Mouse (Mus musculus) forebrain, embryonic 13.5 days (tissue): ENCODE measurements around the gene Vmp1. TPM values are rescaled to one million over a fixed set of nuclear protein-coding genes. Genes with fewer than 3 reads are reported as not detected.

Experiments used
- ATAC-seq: fragments of 200-750 bp; cut with Nextera tagmentation; 2 replicates; pipeline ENCODE4 v1.8.0; 2017
- H3K27ac ChIP-seq: fragments of 300-500 bp; sonication (generic); 2 replicates; pipeline ENCODE4 v1.5.1; 2015; ENCODE audit warnings: inconsistent platforms, mild to moderate bottlenecking, moderate library complexity
- H3K27me3 ChIP-seq: fragments of 300-500 bp; sonication (generic); 2 replicates; pipeline ENCODE4 v1.6.1; 2015; ENCODE audit warnings: mild to moderate bottlenecking, inconsistent platforms
- H3K36me3 ChIP-seq: fragments of 300-500 bp; sonication (generic); 2 replicates; pipeline ENCODE4 v1.6.1; 2015; ENCODE audit warnings: mild to moderate bottlenecking, inconsistent platforms; ENCODE audit not compliant: poor library complexity, severe bottlenecking
- H3K4me1 ChIP-seq: fragments of 300-500 bp; sonication (generic); 2 replicates; pipeline ENCODE4 v1.6.1; 2015; ENCODE audit warnings: inconsistent platforms
- H3K4me2 ChIP-seq: fragments of 300-500 bp; sonication (generic); 2 replicates; pipeline ENCODE4 v1.6.1; 2015; ENCODE audit warnings: inconsistent platforms, mild to moderate bottlenecking, moderate library complexity
- H3K4me3 ChIP-seq: fragments of 300-500 bp; sonication (generic); 2 replicates; pipeline ENCODE4 v1.5.1; 2015; ENCODE audit warnings: mild to moderate bottlenecking, inconsistent platforms
- H3K9ac ChIP-seq: fragments of 300-500 bp; sonication (generic); 2 replicates; pipeline ENCODE4 v1.6.1; 2015; ENCODE audit warnings: mild to moderate bottlenecking, inconsistent platforms
- H3K9me3 ChIP-seq: fragments of 300-500 bp; sonication (generic); replicated peaks from 2 replicates; pipeline ENCODE4 v1.6.1; 2016; ENCODE audit warnings: inconsistent platforms
- WGBS: fragments of 180-500 bp; shearing (Covaris S2); methylation state at CpG from one replicate; pipeline ENCODE4 v1.1.7; 2015; 5-methylcytosine and 5-hydroxymethylcytosine counted together
- polyA plus RNA-seq: library from polyadenylated mRNA; unstranded; fragments of >200 nt; fragmentation: Nextera tagmentation; extraction: Ambion mirVana; gene quantifications from 2 replicates; pipeline ENCODE4 v1.2.1, GENCODE M21; 2015

Vmp1 gene
- polyA plus RNA-seq, 1 experiment from 2014 or later, result 86.8 TPM

DNA sequence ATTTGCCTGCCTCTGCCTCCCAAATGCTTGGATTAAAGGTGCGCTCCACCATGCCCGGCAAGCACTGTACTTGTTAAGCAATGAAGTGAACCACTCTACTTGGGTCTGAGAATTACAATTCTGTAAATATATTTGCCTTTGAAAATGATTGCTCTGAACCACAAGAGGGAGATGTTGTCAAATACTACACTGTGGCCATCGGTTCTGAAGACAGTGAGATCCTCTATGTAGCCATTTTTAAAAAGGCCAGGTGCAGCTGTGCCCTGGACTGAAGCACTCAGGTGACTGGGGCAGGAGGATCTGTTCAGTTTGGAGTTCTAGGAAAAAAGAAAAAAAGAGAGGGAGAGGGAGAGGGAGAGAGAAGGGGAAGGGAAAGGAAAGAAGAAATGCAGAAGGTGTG lies 115.2 kb downstream of the Vmp1 start:
- no peaks in the 10 kb centered on the region for H3K27me3 ChIP-seq
- H3K9me3 ChIP-seq, result no peaks in the 10 kb centered on the region
- no peak overlapping the region for H3K4me3 ChIP-seq
- H3K36me3 ChIP-seq, result peaks cover 8% of the 10 kb centered on the region; the same call in 1 of the 2 replicates
- no peak overlapping the region for H3K27ac ChIP-seq
- no peak overlapping the region for H3K9ac ChIP-seq
- WGBS, result 74% methylated on average over 3 of the region's 3 CpGs
- peaks cover 8% of the 10 kb centered on the region; the same call in 1 of the 2 replicates for H3K4me1 ChIP-seq
- H3K4me2 ChIP-seq, result no peak overlapping the region
- no peak for ATAC-seq

DNA sequence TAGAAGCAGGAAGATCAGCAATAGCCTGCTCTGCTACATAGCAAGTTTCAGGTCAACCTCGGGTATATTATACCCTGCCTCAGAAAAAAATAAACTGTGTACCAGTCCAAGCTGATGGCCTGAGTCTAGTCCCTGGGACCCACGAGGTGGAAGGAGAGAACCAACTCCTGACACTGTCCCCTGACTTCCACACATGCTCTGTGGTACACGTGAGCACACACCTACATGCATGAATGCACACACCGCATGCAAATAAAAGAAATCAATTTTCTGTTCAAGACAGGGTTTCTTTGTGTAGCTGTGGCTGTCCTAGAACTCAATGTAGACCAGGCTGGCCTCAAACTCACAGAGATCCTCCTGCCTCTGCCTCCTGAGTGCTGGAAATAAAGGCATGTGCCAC lies 125.4 kb downstream of the Vmp1 start:
- 88% methylated on average over 4 of the region's 4 CpGs for WGBS
- no peak for ATAC-seq
- H3K36me3 ChIP-seq, result peaks cover 23% of the 10 kb centered on the region
- no peaks in the 10 kb centered on the region for H3K9me3 ChIP-seq
- no peak overlapping the region for H3K4me3 ChIP-seq
- H3K9ac ChIP-seq, result no peak overlapping the region
- H3K27me3 ChIP-seq, result no peaks in the 10 kb centered on the region
- H3K4me1 ChIP-seq, result no peaks in the 10 kb centered on the region
- H3K27ac ChIP-seq, result no peak overlapping the region
- H3K4me2 ChIP-seq, result no peak overlapping the region

DNA sequence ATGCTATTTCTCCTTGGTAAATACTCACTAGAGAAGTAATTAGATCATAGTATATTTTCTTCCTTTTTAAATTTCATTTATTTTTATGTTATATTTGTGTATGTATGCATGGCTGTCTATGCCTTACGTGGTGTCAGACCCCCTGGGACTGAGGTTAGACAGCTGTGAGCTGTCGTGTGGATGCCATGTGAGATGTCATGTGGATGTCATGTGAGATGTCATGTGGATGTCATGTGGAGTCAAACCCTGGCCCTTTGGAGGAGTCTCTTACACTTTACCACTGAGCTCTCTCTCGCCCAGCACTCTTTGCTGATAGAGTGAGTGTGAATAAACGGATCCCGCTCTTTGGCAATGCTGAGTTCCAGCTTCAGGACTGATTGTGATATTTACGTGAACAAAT lies 130.1 kb downstream of the Vmp1 start:
- Histone ChIP-seq H3K27ac (no peak overlapping the region), H3K9me3 (no peaks in the 10 kb centered on the region), H3K27me3 (no peaks in the 10 kb centered on the region), H3K4me2 (no peak overlapping the region), H3K36me3 (peaks cover 21% of the 10 kb centered on the region), H3K4me3 (no peak overlapping the region), H3K9ac (no peak overlapping the region), H3K4me1 (no peaks in the 10 kb centered on the region)
- 94% methylated on average over 6 of the region's 6 CpGs for WGBS
- ATAC-seq, result no peak

DNA sequence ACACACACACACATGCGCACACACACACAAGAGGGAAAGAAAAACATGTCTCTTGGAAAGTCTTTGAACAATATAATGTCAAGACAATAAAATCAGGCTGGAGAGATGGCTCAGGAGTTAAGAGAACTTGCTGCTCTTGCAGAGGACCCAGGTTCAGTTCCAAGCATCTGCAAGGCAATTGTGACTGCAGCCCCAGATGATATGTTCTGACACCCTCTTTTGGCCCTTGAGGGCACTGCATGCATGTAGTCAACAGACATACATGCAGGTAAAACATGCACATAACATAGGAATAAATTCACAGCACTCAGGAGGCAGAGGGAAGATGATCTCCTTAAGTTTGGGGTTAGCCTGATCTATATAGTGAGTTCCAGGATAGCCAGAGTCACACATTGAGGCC lies 136.2 kb downstream of the Vmp1 start:
- no peaks in the 10 kb centered on the region for H3K9me3 ChIP-seq
- no peak overlapping the region for H3K4me3 ChIP-seq
- peaks cover 21% of the 10 kb centered on the region for H3K4me1 ChIP-seq
- no peak for ATAC-seq
- H3K27me3 ChIP-seq, result no peaks in the 10 kb centered on the region
- no peak overlapping the region for H3K27ac ChIP-seq
- WGBS, result 97% methylated on average over 1 of the region's 1 CpGs
- H3K4me2 ChIP-seq, result no peak overlapping the region
- peaks cover 13% of the 10 kb centered on the region for H3K36me3 ChIP-seq
- no peak overlapping the region for H3K9ac ChIP-seq

DNA sequence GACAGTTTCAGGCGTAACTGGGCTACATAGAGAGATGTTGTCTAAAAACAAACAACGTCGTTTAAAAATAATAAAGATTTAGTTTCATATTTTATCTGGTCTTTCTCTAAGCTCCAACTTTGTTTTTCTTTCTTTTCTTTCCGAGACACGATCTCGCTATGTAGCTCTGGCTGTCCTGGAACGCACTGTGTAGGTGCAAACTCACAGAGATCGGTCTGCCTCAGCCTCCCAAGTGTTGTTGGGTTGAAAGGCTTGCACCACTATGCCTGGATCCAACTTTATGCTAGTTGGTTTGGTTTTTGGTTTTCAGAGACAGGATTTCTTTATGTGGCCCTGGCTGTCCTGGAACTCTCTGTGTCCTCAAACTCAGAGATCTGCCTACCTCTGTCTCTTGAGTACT lies 138.1 kb downstream of the Vmp1 start:
- no peak for ATAC-seq
- peak overlapping the region; percentile 49 for H3K9ac ChIP-seq
- H3K4me3 ChIP-seq, result peak overlapping the region; percentile 97
- no peak overlapping the region for H3K27ac ChIP-seq
- H3K9me3 ChIP-seq, result no peaks in the 10 kb centered on the region
- peak overlapping the region; percentile 90 for H3K4me2 ChIP-seq
- H3K36me3 ChIP-seq, result peaks cover 13% of the 10 kb centered on the region
- WGBS, result 81% methylated on average over 8 of the region's 8 CpGs
- no peaks in the 10 kb centered on the region for H3K27me3 ChIP-seq
- H3K4me1 ChIP-seq, result peaks cover 27% of the 10 kb centered on the region

DNA sequence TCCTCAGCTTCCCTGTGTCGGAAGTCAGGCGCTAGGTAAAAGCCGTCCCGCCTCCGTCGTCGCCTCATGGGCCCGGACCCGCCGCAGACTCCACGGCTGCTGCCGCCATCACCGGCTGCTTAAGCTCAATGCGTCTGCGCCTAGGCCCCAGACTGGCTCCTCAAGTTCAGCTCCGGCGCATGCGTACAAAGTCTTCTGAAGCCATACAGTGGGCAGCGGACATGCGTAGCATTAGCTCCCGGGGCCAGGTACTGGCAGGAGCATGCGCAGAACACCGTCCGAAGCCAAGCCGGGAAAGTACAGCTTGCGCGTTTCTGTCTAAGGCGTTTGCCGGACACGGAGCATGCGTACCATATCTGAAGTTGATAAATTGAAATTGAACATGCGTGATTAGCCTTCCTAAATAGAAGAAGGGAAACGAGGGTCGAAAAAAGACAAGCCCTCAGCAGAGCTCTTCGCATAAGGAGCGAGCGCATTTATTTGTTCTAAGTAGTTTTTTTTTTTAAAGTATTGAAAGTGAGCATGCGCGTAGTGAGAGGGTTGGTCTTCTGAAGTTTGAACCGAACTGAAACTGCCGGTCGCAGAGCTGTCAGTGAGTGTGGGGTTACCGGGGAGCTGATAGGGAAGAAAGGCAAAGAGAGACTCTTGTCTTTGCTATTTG lies 138.9 kb downstream of the Vmp1 start, which contains the start of the genes Rps6kb1 and Tubd1:
Gene Rps6kb1 (minus strand): TSS at position 167 of the 661 bp plus-strand sequence.
Gene Tubd1 (plus strand): TSS at position 353 of the 661 bp plus-strand sequence.
- WGBS, result under 1% methylated on average over 43 of the region's 43 CpGs
- H3K36me3 ChIP-seq, result peaks cover 10% of the 10 kb centered on the region

DNA sequence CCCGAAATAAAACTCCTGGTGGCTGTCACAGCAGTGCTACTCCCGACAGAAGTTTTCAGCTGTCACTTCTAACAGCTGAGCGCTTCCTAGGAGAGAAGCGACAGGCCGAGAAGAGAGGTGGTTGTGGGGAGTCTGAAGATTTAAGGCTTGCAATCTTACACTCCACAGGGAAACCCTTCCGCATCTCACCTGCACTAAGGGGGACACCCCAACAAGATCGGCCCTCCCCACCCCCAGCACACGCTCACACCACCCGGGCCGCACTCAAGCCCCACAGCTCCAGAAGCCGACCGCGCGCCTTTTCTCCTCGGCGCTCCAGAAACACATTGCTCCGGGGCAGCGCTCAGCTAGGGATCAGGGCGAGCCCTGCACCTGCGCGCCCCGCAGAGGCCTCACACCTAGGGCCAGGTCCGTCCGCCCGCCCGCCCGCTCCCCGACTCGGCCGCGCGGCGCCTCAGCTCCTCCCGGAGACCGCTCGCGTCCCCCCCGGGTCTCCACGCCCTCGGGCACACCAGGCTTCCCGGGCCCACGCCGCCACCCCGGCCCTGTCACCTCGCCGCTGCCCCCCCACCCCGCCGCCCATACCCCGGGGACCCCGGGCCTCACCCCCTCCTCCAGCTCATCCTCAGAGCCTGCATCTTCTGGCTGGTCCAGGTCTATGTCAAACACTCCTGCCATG lies 139.5 kb downstream of the Vmp1 start:
- Histone ChIP-seq H3K9ac (peak overlapping the region; percentile 97), H3K27ac (peak overlapping the region; percentile 78), H3K4me2 (peak overlapping the region; percentile 90), H3K9me3 (no peaks in the 10 kb centered on the region), H3K27me3 (no peaks in the 10 kb centered on the region), H3K4me3 (peak overlapping the region; percentile 97), H3K4me1 (peaks cover 27% of the 10 kb centered on the region), H3K36me3 (peaks cover 3% of the 10 kb centered on the region; the same call in 1 of the 2 replicates)
- under 1% methylated on average over 40 of the region's 50 CpGs for WGBS
- peak; percentile 49 for ATAC-seq

More for the DNA sequence above, 138.9 kb downstream of the Vmp1 start, which contains the start of the genes Rps6kb1 and Tubd1:
- peak within 1 kb of the TSS; percentile 78 for H3K27ac ChIP-seq
- peak within 1 kb of the TSS; percentile 97 for H3K9ac ChIP-seq
- peak within 1 kb of the TSS; percentile 90 for H3K4me2 ChIP-seq
- ATAC-seq, result peak; percentile 99
- H3K4me1 ChIP-seq, result peaks cover 27% of the 10 kb centered on the region
- H3K4me3 ChIP-seq, result peak within 1 kb of the TSS; percentile 97
- no peaks in the 10 kb centered on the region for H3K27me3 ChIP-seq
- H3K9me3 ChIP-seq, result no peaks in the 10 kb centered on the region

DNA sequence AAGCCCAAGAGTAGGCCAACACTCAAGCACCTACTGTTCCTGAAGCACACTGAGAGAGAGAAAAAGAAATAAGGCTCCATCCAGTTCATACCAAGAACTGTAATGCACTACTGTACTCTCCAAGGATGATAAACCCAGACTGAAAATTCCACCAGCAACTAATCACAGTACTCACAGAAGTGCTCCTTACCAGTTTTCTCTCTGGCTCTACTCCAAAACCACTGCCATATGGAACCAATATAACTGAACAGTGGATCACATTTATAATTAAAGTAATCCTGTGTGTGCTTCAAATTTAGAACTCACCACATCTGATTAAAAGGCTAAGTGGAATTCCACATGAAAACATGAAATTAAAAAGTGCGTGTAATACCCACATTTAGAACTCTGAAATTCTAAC lies 140.8 kb downstream of the Vmp1 start:
- Histone ChIP-seq H3K9me3 (no peaks in the 10 kb centered on the region), H3K4me3 (no peak overlapping the region)
- 96% methylated on average over 1 of the region's 1 CpGs for WGBS

DNA sequence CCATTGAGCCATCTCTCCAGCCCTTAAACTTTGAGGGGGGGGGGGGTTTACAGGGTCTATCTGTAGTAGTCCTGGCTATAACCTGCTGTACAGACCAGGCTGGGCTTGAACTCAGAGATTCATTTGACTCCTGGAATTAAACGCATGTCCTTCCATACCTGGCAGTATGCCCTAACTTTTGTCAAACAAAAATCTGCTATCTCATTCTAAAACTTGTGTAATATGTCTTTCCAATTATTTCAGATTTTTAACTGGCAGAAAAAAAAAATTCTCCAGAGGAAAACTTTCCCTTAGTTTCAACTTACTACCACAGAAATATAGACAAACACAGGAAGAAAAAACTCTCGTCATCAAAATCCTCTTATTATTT lies 143.2 kb downstream of the Vmp1 start:
- H3K27me3 ChIP-seq, result no peaks in the 10 kb centered on the region
- no peak overlapping the region for H3K4me2 ChIP-seq
- peaks cover 25% of the 10 kb centered on the region for H3K4me1 ChIP-seq
- H3K4me3 ChIP-seq, result no peak overlapping the region
- no peaks in the 10 kb centered on the region for H3K9me3 ChIP-seq
- no peak for ATAC-seq
- WGBS, result 96% methylated on average over 2 of the region's 2 CpGs
- H3K9ac ChIP-seq, result no peak overlapping the region
- H3K36me3 ChIP-seq, result 0 out of 2 replicates have a peak, but pooled peaks cover 2% of the 10 kb centered on the region
- no peak overlapping the region for H3K27ac ChIP-seq

More for the DNA sequence above, 140.8 kb downstream of the Vmp1 start:
- no peak overlapping the region for H3K27ac ChIP-seq
- 0 out of 2 replicates have a peak, but pooled peaks cover 2% of the 10 kb centered on the region for H3K36me3 ChIP-seq
- H3K4me2 ChIP-seq, result no peak overlapping the region
- ATAC-seq, result no peak
- peaks cover 27% of the 10 kb centered on the region for H3K4me1 ChIP-seq
- no peaks in the 10 kb centered on the region for H3K27me3 ChIP-seq
- H3K9ac ChIP-seq, result no peak overlapping the region

DNA sequence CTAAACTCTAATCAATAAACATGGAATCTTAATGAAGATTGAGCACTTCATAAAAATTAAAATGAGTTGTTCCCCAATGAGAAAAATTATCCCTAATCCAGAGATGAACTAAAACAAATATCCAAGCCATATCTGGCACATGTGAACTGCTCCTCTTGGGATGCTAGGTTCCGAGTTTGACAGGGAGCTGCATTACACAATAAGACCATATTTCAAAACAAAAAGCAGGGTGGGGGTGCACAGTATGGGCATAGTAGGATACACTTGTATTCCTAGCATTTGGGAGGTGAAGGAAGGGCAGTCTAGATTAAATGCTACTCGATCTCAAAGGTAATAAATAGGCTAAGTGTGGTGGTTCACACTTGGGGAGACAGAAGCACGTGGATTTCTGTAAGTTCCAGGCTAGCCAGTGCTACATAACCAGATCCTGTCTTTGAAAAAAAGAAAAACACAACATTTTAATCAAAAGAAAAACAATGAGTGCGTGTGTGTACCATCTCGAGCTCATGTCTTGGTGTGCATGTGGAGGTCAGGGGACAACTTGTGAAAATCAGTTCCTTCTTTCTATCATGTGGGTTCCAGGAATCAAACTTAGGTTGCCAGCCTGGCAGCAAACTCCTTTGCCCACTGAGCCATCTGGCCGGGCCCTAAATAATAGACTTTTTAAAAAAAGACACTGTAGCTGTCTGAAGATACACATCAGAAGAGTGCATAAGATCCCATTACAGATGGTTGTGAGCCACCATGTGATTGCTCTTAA lies 143.7 kb downstream of the Vmp1 start:
- 94% methylated on average over 6 of the region's 6 CpGs for WGBS
- no peak overlapping the region for H3K4me3 ChIP-seq
- H3K9me3 ChIP-seq, result no peaks in the 10 kb centered on the region

DNA sequence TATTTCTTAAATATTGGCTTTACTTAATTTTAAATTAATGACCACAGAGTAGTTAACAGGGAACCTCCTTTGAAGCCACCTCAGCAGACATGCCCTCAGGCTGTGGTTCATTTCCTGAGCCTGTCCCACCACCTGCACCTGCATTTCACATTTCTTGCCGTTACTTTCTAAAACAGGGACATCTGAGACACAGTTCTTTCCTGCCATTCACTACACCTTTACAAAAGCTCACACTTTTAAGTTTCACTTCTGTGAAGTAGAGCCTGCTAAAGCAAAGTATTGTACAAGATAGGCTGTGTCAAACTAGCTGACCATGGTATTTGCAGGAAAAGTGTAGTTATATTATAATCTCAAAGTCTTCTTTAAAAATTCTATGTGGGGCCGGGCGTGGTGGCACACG lies 144.8 kb downstream of the Vmp1 start:
- 97% methylated on average over 4 of the region's 4 CpGs for WGBS
- no peak overlapping the region for H3K4me3 ChIP-seq
- no peak overlapping the region for H3K4me2 ChIP-seq
- ATAC-seq, result no peak
- H3K27ac ChIP-seq, result no peak overlapping the region
- H3K36me3 ChIP-seq, result peaks cover 8% of the 10 kb centered on the region
- no peaks in the 10 kb centered on the region for H3K9me3 ChIP-seq
- peaks cover 20% of the 10 kb centered on the region for H3K4me1 ChIP-seq
- H3K9ac ChIP-seq, result no peak overlapping the region
- H3K27me3 ChIP-seq, result no peaks in the 10 kb centered on the region

More for the DNA sequence above, 143.7 kb downstream of the Vmp1 start:
- Histone ChIP-seq H3K9ac (no peak overlapping the region), H3K4me1 (peaks cover 23% of the 10 kb centered on the region), H3K4me2 (no peak overlapping the region), H3K27me3 (no peaks in the 10 kb centered on the region), H3K27ac (no peak overlapping the region), H3K36me3 (0 out of 2 replicates have a peak, but pooled peaks cover 2% of the 10 kb centered on the region)
- ATAC-seq, result no peak
